Mouse (Mus musculus) MEL-GATA-1-ER (cell line): ENCODE data around the gene Prdx1.
A peak's percentile ranks its signal among the peaks of the same experiment; 100 is the strongest.
"Not testable (repeated sequence)": the region's sequence is repeated elsewhere in the genome, so short reads cannot be mapped to it uniquely, and the experiment has no call there.

Experiments used
- DNase-seq: peaks from one replicate; pipeline ENCODE4 v3.0.0-alpha.2; 2012; ENCODE audit warnings: low read depth; ENCODE audit errors: extremely low read depth

Gene Prdx1

DNA sequence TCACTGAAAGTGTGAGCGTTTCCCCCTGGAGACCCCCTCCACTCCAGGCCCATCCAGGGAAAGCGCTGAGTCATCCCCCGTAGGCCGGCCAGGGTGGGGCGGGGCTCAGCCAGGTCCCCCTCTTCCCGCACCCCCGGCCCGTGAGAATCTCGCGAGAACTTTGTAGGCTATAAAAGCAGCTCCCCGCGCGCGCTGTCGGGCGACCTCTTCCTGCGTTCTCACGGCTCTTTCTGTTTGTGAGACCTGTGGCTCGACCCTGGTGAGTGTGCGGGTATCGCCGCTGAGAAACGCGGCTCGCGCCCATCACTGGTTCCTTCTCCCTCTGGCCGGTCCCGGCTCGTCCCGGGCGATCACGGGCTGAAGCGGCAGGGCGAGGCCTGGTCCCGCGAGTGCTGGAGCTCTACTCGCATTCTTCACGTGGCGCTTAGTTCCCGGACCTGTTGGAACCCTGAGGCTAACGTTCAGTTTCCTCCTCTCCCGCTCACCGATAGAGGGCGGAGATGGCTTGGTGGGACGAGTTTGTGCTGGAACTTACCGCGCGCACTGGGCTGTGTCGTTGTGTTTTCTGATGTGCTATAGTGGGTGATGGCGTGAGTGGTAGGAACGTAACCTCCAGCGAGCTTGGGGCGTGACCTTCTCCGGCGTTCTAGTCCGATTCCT lies at the start of gene Prdx1:
Prdx1 (plus strand) TSS at position 143 of the 660 bp plus-strand sequence.
- peak; percentile 83 for DNase-seq

DNA sequence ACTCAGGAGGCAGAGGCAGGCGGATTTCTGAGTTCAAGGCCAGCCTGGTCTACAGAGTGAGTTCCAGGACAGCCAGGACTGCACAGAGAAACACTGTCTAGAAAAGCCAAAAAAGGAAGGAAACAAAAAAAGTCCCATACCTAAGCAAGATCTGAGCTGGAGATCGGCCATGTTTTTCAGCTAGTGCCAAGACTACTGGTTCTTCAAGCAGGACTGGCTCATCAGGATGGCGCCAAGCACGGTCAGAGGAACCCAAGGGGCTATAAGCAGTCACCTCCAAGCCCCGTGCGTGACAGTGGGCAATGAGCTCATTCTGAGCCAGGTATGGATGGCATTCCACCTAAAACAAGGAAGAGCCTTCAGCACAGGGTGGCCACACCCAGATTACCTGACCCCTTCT lies 46.5 kb upstream of the Prdx1 start:
- no peak for DNase-seq

DNA sequence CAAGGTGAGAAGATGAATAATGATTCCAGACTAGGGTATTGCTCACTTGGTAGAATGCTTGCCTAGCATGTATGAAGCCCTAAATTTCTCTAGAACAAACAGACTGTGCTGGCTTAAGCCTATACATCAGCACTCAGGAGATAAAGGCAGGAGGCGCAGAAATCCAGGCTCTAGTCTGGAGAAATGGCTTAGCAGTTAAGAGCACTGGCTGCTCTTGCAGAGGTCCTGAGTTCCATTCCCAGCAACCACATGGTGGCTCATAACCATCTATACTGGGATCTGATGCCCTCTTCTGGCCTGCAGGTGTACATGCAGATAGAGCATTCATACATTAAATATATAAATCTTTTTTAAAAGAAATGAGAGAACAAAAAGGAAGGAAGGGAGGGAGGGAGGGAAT lies 43.3 kb upstream of the Prdx1 start:
- no peak for DNase-seq

DNA sequence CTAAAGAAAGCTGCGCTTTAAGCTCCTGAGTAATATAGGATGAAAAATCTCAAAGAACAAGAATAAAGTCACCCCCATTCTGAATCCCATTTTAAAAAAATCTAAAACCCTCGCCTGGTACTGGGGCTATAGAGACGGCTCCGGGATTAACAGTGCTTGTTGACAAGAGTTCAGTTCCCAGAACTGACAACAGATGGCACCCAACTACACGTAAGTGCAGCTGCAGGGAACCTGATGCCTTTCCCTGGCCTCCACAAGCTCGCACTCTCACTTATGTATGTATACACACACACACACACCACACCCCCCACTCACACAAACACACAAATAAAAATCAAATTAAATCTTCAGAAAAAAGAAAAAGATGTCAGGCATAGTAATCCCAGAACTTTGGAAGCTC lies 41.0 kb upstream of the Prdx1 start:
- DNase-seq = no peak

DNA sequence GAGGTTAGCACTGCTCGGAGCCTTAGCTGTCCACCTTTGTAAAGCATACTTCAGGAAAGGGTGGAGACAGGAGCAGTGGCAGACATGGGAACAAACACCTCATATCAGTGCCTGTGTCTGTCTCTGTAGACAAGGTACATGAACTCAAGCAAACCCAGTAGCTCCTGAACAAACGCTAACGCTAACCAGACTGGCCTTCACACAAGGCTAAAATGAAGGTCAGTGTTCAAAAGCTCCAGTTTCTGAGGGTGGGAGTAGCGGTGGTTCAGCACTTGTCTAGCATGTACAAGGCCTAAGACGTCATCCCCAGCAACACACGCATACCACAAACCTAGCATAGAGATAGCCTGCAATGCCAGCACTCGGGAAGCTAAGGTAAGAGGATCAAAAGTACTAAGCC lies 39.7 kb upstream of the Prdx1 start:
- DNase-seq = no peak

DNA sequence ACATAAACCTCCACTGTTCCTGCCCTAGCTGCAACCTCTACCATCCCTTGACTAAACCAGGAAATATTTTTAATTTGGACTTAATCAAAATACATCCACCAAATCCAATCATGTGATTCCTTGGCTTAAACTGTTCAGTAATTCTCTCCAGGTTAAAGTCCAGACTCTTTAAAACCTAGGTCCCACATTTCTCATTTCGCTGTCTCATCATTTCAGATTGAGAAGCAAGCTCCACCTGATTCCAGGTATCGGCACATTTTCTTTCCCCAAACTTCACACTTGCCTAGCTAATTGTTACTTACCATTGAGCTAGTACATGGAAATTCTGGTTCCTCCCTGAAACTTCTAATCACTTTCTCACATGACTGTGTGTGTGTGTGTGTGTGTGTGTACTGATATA lies 35.9 kb upstream of the Prdx1 start:
- DNase-seq = no peak

DNA sequence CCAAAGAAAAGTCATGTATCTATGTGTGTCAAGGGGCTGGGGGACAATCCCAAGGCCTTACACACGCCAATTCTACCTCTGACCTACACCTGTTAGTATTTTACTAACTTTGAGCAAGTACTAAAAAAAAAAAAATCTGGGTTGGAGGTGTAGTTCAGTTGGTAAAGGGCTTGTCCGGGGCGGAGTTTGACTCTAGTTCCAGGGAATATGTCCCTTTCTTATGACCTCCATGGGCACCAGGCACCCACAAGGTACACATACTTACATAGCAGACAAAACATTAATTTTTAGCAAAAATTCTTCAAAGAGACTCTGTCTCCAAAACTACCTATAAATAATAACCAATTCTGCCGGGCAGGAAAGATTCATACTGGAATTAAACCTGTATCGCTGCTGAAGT lies 35.0 kb upstream of the Prdx1 start:
- no peak for DNase-seq

DNA sequence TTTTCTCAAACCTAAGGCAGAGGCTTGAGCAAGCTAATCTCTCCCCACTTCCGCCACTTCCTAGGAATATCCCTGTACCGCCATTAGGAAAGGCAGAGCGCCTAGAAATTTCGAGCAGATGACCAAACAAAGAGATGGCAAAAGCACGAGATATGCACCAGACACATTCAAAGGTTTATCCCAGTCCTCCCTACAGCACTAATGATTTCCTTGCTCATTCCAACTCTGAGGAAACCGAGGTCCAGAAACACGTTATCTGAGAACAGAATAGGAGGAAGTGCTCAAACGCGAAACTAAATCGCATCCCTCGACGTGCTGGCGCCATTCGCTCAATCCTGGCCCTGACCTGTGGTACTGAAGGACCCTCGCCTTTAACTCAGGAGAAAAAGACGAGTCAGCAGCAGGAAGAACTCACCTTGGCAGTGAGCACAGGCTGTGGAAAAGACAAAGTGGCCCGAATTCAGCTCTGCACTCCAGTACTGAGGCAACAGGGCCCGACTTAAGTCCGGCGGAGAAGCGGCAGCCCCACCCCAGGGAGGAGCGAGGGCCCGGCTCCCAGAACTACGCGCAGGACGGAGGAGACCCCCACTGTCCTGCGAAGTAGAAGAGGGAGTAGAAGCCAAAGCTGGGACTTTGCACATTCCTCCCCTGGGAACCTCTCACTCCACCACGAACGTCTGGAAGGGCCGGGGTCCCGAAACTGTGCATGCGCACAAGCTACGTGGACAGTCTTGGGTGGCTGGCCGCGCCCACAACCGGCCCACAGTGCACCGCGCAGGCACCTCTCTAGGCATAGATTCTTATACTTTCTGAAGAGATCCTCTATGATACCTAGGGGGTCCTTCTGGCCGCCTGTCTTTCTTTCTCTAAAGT lies 34.2 kb upstream of the Prdx1 start, which contains the start of gene Akr1a1:
Akr1a1 (minus strand) TSS at position 757 of the 873 bp plus-strand sequence.
- peak; percentile 84 for DNase-seq

DNA sequence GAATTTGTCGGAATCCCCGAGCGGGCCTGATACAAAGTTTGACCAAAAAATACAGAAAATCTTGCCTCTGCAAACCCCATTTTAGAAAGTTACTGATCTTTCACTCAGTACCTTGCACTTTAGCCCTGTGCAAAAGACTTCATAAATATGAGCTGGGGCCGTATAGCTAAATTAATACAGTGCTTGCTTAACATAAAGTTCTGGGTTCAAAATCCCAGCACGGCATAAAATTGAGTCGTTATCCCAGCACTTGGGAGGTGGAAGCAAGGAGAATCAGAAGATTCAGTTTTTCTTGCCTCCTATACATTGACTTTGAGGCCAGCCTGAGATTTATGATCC lies 33.6 kb upstream of the Prdx1 start:
- DNase-seq = no peak

DNA sequence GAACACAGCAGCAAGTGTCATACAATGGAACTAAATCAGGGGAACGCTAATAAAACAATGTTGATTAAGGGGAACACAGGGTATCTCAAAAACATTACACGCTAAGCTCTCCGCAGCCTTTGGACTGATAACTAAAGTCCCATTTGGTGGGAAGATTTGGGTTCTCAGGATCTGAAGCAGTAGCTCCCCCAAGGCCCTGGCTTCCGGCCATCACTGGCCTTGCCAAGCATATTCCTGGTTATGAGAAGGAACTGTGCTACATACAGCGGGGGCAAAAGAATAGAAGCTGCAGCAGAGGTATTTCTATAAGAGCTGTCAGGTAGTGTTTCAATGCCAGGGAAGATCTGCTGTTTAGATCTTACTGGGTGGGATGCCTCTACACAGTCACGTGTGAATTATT lies 32.1 kb upstream of the Prdx1 start:
- no peak for DNase-seq

DNA sequence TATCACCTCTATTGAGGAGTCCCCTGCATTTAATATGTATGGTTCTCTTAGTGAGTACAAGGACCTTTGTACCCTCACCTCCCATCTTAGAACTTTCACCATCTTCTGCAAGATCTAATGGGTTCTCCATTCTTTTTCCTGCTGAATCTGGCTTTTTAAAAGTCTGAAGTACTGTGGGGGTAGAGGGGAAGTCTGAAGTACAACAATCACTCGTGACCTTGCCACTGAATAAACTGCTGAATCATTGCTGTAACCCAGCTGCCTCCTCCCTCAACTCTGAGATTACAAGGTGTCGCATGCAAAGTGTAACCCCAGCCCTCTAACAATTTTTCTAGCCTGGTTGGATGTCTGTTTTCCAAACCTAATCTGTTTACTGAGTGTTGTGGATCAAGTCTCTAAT lies 30.2 kb upstream of the Prdx1 start:
- no peak for DNase-seq

DNA sequence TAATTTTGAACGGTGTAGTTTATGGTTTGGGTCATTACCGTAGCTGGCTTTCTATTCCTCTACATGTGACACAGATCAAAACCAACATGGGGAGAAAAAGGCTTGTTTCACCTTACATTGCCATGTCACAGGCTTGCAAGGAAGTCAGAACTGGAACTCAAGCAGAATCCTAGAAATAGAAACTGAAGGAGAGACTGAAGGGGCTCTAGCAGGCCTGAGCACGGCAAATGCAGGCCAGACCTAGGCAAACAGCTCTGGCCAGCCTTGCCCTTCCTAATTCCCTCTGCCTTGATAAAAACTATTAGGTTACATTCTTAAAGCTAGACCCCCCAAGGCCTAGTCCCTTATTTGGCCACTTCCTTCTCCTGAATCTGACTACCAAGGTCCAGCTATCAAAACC lies 29.7 kb upstream of the Prdx1 start:
- no peak for DNase-seq

DNA sequence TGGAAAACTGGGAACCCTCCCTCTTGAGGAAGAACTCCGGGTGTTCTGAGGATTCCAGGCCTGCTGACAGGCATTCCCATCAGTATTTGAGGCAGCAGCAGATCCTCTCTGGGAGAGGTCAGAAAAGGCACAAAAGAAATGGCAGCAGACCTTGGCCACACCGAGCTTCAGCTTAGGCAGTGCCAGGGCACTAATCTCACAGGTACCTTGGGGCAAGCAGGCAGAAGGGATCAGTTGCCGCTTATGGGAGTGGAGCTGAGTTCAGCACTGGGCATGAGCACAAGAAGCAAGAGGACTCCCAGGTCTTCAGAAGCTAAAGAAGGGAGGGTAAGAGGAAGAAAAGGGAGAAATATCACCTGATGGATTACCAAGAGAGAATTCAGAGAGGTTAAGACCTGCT lies 27.4 kb upstream of the Prdx1 start:
- no peak for DNase-seq

DNA sequence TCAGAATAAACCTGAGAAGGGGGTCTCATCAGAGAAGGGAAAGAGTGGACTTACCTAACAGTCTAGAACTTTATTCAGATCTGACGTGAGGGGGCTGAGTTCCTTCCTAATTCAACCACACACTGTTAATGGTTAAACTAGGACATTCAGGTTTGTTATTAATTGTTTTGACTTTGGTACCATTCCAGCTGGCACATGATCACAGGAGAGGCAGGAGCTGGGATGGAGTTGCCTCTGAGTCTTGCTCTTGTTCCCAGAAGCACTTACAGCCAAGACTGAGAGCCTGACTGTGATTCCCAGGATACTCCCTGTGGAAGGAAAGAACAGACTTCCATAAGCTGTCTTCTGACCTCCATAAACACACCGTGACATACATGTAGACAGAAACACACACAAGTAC lies 25.9 kb upstream of the Prdx1 start:
- DNase-seq = no peak

DNA sequence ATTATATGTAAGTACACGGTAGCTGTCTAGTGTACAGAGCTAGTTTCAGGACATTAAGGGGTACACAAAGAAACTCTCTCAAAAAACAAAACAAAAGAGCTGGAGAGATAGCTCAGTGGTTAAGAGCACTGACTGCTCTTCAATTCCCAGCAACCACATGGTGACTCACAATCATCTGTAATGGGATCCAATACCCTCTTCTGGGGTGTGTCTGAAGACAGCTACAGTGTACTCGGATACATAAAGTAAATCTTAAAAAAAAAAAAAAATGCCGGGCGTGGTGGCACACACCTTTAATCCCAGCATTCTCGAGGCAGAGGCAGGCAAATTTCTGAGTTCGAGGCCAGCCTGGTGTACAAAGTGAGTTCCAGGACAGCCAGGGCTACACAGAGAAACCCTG lies 25.4 kb upstream of the Prdx1 start:
- DNase-seq = not testable (repeated sequence)

DNA sequence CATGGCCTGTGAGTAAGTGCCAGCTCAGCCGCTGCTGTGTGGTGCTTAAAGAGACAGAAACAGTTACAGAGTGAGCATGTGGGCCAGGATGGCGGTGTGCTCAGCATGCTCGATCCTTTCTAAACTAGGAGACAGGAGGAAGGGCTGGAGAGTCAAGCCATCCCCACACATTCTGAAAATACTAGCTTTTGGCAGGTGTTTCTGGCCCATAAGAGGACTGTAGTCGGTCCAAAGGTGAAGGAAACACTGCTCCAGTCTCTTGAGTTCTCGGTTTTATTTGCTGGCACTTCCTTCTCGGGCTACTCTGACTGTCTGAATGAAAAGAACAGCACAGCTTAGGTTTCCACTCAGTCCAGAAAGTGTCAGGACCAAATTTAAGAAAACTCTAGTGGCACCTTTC lies 24.5 kb upstream of the Prdx1 start:
- no peak for DNase-seq

DNA sequence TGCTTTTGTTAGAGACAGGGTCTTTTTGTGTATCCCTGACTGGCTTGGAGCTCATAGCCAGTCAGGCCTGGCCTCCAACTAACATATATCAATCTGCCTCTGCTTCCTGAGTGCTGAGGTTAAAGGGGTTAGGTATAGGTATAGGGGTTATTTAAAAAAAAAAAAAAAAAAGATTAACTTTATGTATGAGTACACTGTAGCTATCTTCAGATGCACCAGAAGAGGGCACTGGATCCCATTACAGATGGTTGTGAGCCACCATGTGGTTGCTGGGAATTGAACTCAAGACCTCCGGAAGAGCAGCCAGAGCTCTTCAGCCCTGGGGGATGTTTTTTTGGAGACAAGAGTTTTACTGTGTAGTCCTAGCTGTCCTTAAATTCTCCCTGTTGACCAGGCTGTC lies 23.3 kb upstream of the Prdx1 start:
- no peak for DNase-seq

DNA sequence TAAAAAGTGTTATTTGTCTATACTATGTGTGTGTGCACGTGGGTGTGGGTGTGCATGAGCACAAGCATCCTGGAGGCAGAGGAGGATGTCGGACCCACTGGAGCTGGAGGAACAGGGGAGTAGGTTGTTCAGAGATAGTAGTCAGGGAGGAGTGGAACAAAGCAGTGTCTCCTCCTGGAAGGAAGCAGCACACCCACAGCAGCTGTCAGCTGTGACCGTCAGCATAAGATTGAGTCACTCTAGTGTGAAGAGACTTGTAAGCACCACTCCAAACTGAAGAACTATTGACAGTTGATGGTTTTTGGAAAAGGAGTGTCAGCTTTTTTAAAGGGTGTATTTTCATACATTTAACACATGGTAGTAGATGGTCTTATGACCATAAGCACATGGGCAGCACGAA lies 18.7 kb upstream of the Prdx1 start:
- no peak for DNase-seq

DNA sequence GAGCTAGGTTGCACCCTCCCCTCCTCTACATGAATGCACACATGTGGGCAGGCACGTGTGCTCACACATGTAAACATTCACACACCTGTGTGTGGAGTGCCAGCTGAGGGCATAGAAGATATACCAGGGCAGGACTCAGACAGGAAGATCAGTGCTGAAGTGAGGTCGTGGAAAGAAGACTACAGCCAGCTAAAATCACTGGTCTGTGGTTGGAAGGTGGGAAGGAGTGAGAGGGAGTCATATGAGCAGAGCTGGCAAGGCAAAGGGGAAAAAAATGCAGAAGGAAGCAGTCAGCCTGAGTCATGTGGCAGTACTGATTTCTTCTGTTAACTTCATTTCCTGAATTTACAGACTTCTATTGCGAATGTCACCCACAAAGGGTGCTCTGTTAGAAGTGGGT lies 17.2 kb upstream of the Prdx1 start:
- no peak for DNase-seq

DNA sequence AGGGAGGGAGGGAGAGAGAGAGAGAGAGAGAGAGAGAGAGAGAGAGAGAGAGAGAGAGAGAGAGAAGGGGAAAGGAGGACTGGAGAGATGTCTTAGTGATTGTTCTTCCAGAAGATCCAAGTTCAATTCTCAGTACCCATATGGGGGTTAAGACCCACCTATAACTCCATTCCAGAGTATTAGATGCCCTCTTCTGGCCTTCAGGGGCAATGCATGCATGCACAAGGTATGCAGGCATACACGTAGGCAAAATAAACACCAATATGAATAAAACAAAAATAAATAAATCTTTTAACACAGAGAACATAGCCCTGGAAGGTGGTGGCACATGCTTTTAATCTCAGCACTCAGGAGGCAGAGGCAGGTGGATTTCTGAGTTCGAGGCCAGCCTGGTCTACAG lies 16.1 kb upstream of the Prdx1 start:
- DNase-seq = no peak

DNA sequence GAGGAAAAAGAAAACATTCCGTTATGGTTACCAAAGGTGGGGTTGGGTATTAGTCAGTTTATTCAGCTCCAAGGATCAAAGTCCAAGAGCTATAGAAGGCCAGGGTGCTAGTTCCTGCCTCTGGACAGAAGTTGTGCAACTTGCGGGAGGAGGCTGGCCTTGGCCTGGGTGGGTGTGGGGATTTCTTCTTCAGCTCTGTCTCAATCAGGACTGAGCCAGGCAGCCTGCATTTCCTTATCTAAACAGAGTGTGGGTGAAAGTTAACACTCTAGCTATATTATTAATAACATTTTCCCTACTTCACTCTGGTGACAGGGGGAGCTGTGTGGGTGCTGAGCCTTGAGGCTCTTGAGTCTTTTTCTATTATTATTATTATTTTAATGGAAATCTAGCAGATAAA lies 12.6 kb upstream of the Prdx1 start:
- peak; percentile 58 for DNase-seq

DNA sequence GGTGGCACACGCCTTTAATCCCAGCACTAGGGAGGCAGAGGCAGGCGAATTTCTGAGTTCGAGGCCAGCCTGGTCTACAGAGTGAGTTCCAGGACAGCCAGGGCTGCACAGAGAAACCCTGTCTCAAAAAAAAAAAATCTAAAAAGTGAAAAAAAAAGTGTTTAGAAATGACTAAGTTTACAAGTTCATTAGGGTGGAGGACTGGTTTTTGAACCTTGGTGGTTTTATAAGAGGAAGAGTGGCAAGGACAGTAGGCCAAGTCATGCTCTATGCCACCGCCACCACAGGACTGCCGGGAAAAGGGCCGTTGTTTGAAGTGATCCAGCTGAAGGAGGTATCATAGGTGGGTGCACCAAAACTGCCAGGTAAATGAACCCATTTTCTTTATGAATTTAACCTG lies 10.6 kb upstream of the Prdx1 start:
- not testable (repeated sequence) for DNase-seq

DNA sequence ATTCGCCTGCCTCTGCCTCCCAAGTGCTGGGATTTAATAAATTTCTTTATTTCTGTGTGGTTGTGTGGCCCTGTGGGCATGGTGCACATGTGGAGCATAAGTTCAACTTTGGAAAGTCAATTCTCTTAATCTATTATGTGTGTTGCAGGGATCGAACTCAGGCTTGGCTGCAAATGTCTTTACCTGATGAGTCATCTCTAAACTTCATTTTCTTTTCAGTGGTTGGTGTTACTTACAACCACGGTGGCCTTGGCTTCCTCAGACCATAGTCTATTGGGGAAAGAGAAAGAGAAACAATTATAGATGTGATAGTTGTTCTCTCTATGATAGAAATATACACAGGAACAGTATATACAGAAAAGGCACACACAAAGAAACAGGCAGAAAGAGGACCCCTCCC lies 9.3 kb upstream of the Prdx1 start:
- DNase-seq = no peak
